Mouse (Mus musculus) embryonic facial prominence, embryonic 14.5 days (tissue): ENCODE results near the gene Selplg. TPM values are rescaled to one million over a fixed set of nuclear protein-coding genes. Genes with fewer than 3 reads are reported as not detected.

Source experiments
- ATAC-seq: fragments of 200-750 bp; cut with Nextera tagmentation; 2 replicates; pipeline ENCODE4 v1.8.0; 2017; ENCODE audit warnings: low read depth, moderate number of reproducible peaks, moderate TSS enrichment
- DNase-seq: peaks from one replicate; pipeline ENCODE4 v3.0.0-alpha.2; 2015; ENCODE audit warnings: low spot score
- H3K27ac ChIP-seq: fragments of 300-500 bp; sonication (generic); replicated peaks from 2 replicates; pipeline ENCODE4 v1.5.1; 2014; ENCODE audit warnings: low read depth, mild to moderate bottlenecking, low read length, moderate library complexity
- H3K27me3 ChIP-seq: fragments of 300-500 bp; sonication (generic); replicated peaks from 2 replicates; pipeline ENCODE4 v1.6.1; 2014; ENCODE audit warnings: low read length; ENCODE audit not compliant: control insufficient read depth, insufficient read depth
- H3K36me3 ChIP-seq: fragments of 300-500 bp; sonication (generic); 2 replicates; pipeline ENCODE4 v1.6.1; 2014; ENCODE audit warnings: low read length, mixed read lengths; ENCODE audit not compliant: control insufficient read depth, insufficient read depth
- H3K4me1 ChIP-seq: fragments of 300-500 bp; sonication (generic); 2 replicates; pipeline ENCODE4 v1.6.1; 2014; ENCODE audit warnings: antibody characterized with exemption, low read length; ENCODE audit not compliant: control insufficient read depth, insufficient read depth
- H3K4me2 ChIP-seq: fragments of 300-500 bp; sonication (generic); 2 replicates; pipeline ENCODE4 v1.6.1; 2014; ENCODE audit warnings: low read depth, mild to moderate bottlenecking, low read length, moderate library complexity, mixed read lengths
- H3K4me3 ChIP-seq: fragments of 300-500 bp; sonication (generic); 2 replicates; pipeline ENCODE4 v1.5.1; 2014; ENCODE audit warnings: low read depth, mild to moderate bottlenecking, low read length
- H3K9ac ChIP-seq: fragments of 300-500 bp; sonication (generic); 2 replicates; pipeline ENCODE4 v1.6.1; 2014; ENCODE audit warnings: low read depth, mild to moderate bottlenecking, low read length, moderate library complexity, mixed read lengths
- H3K9me3 ChIP-seq: fragments of 300-500 bp; sonication (generic); 2 replicates; pipeline ENCODE4 v1.6.1; 2016; ENCODE audit warnings: low read length; ENCODE audit not compliant: control insufficient read depth
- WGBS: fragments of 180-500 bp; shearing (Covaris S2); extraction: QIAGEN DNeasy Blood & Tissue Kit; methylation state at CpG from one replicate; pipeline ENCODE4 v1.1.7; 2014; 5-methylcytosine and 5-hydroxymethylcytosine counted together
- polyA plus RNA-seq: library from polyadenylated mRNA; unstranded; fragments of >200 nt; fragmentation: Nextera tagmentation; extraction: Ambion mirVana; gene quantifications from 2 replicates; pipeline ENCODE4 v1.2.1, GENCODE M21; 2014

Selplg gene
- polyA plus RNA-seq, 1 experiment from 2014 or later, result 4.9 TPM

GRCm38 (mm10) chr5:113805301-113805700 is 27.1 kb downstream of the Selplg start:
- H3K4me2 ChIP-seq, result no peak overlapping the region
- no peaks in the 10 kb centered on the region for H3K36me3 ChIP-seq
- WGBS, result 68% methylated on average over 9 of the region's 9 CpGs
- no peaks in the 10 kb centered on the region for H3K27me3 ChIP-seq
- H3K9me3 ChIP-seq, result no peaks in the 10 kb centered on the region
- no peak overlapping the region for H3K9ac ChIP-seq
- ATAC-seq, result no peak
- peaks cover 29% of the 10 kb centered on the region for H3K4me1 ChIP-seq
- H3K27ac ChIP-seq, result no peak overlapping the region
- DNase-seq, result no peak
- H3K4me3 ChIP-seq, result no peak overlapping the region

GRCm38 (mm10) chr5:113804395-113804966 is 28.0 kb downstream of the Selplg start:
- Histone ChIP-seq H3K36me3 (no peaks in the 10 kb centered on the region), H3K9me3 (no peaks in the 10 kb centered on the region), H3K4me2 (no peak overlapping the region), H3K27me3 (no peaks in the 10 kb centered on the region), H3K9ac (no peak overlapping the region), H3K4me1 (peaks cover 29% of the 10 kb centered on the region), H3K27ac (peak overlapping the region; percentile 36; the same call in 1 of the 2 replicates), H3K4me3 (no peak overlapping the region)
- ATAC-seq, result peak; percentile 45; the same call in 1 of the 2 replicates
- WGBS, result 52% methylated on average over 7 of the region's 7 CpGs
- peak; percentile 70 for DNase-seq

- Histone ChIP-seq H3K27ac (peak within 1 kb of the TSS; percentile 91), H3K4me3 (peak within 1 kb of the TSS; percentile 53), H3K4me1 (peaks cover 48% of the 10 kb centered on the region), H3K4me2 (peak within 1 kb of the TSS; percentile 57), H3K27me3 (no peaks in the 10 kb centered on the region), H3K9ac (peak within 1 kb of the TSS; percentile 65), H3K36me3 (peaks cover 6% of the 10 kb centered on the region; the same call in 1 of the 2 replicates), H3K9me3 (no peaks in the 10 kb centered on the region)
- peak; percentile 93 for ATAC-seq
- peak; percentile 92 for DNase-seq
- 1% methylated on average over 11 of the region's 11 CpGs for WGBS
These were observed 32.2 kb downstream of the Selplg start, which contains the start of gene Tmem119 for GRCm38 (mm10) chr5:113800280-113800679. TSS of gene Tmem119 (minus strand) at chr5:113800516.

GRCm38 (mm10) chr5:113799691-113800090 is 32.8 kb downstream of the Selplg start:
- Histone ChIP-seq H3K9ac (peak overlapping the region; percentile 65), H3K4me2 (peak overlapping the region; percentile 57), H3K27me3 (no peaks in the 10 kb centered on the region), H3K36me3 (peaks cover 12% of the 10 kb centered on the region; the same call in 1 of the 2 replicates), H3K4me3 (peak overlapping the region; percentile 53), H3K4me1 (peaks cover 42% of the 10 kb centered on the region), H3K9me3 (no peaks in the 10 kb centered on the region), H3K27ac (peak overlapping the region; percentile 91)
- DNase-seq (no peak), ATAC-seq (no peak)
- 12% methylated on average over 5 of the region's 5 CpGs for WGBS

GRCm38 (mm10) chr5:113798525-113798924 is 33.9 kb downstream of the Selplg start:
- no peaks in the 10 kb centered on the region for H3K27me3 ChIP-seq
- H3K9me3 ChIP-seq, result no peaks in the 10 kb centered on the region
- H3K4me2 ChIP-seq, result peak overlapping the region; percentile 57
- H3K36me3 ChIP-seq, result peaks cover 24% of the 10 kb centered on the region
- peaks cover 38% of the 10 kb centered on the region for H3K4me1 ChIP-seq
- H3K27ac ChIP-seq, result peak overlapping the region; percentile 91; the same call in 1 of the 2 replicates
- peak overlapping the region; percentile 65 for H3K9ac ChIP-seq
- DNase-seq, result no peak
- peak overlapping the region; percentile 53 for H3K4me3 ChIP-seq
- 42% methylated on average over 9 of the region's 9 CpGs for WGBS
- no peak for ATAC-seq

GRCm38 (mm10) chr5:113797149-113797882 is 35.1 kb downstream of the Selplg start:
- peaks cover 38% of the 10 kb centered on the region for H3K4me1 ChIP-seq
- no peaks in the 10 kb centered on the region for H3K9me3 ChIP-seq
- no peaks in the 10 kb centered on the region for H3K27me3 ChIP-seq
- H3K4me2 ChIP-seq, result peak overlapping the region; percentile 57
- 6% methylated on average over 19 of the region's 19 CpGs for WGBS
- peaks cover 28% of the 10 kb centered on the region for H3K36me3 ChIP-seq
- peak overlapping the region; percentile 81 for H3K27ac ChIP-seq
- DNase-seq (no peak), ATAC-seq (no peak)
- peak overlapping the region; percentile 53 for H3K4me3 ChIP-seq
- peak overlapping the region; percentile 65 for H3K9ac ChIP-seq

GRCm38 (mm10) chr5:113796401-113797148 is 35.9 kb downstream of the Selplg start:
- peak overlapping the region; percentile 53 for H3K4me3 ChIP-seq
- no peaks in the 10 kb centered on the region for H3K27me3 ChIP-seq
- DNase-seq, result peak; percentile 85
- 4% methylated on average over 13 of the region's 13 CpGs for WGBS
- H3K4me2 ChIP-seq, result peak overlapping the region; percentile 57
- H3K4me1 ChIP-seq, result peaks cover 38% of the 10 kb centered on the region
- peak overlapping the region; percentile 81 for H3K27ac ChIP-seq
- H3K9ac ChIP-seq, result peak overlapping the region; percentile 65
- no peaks in the 10 kb centered on the region for H3K9me3 ChIP-seq
- 0 out of 2 replicates have a peak, but pooled peaks have one; percentile 9 for ATAC-seq
- peaks cover 28% of the 10 kb centered on the region for H3K36me3 ChIP-seq
